Mouse (Mus musculus): ENCODE measurements at regions not wholly inside any gene's neighbourhood (a gene's known extent, or its start where the extent isn't known, plus 50 kb on each side); places are given as distances from the start of the nearest gene placed in this dataset.

- no peak for ATAC-seq (replicated peaks; ENCODE audit: extremely low read depth, insufficient read depth, low FRiP score)
- Histone ChIP-seq H3K4me2 (ENCODE audit: low read depth, low read length) (no peak overlapping the region), H3K4me1 (ENCODE audit: control insufficient read depth, insufficient read depth, low read length) (peaks cover 34% of the 10 kb centered on the region), H3K27me3 (ENCODE audit: control insufficient read depth, insufficient read depth, low read length) (no peaks in the 10 kb centered on the region), H3K9ac (ENCODE audit: low read length) (no peak overlapping the region), H3K36me3 (ENCODE audit: control insufficient read depth, insufficient read depth) (no peaks in the 10 kb centered on the region), H3K27ac (ENCODE audit: low read length) (peak overlapping the region; percentile 95), H3K4me3 (ENCODE audit: low read length) (no peak overlapping the region), H3K9me3 (replicated peaks; ENCODE audit: control insufficient read depth, low read length) (no peaks in the 10 kb centered on the region)
- 68% methylated on average over 5 of the region's 5 CpGs for WGBS
These were observed 119.2 kb upstream of the Hes1 start for GRCm38 (mm10) chr16:29944966-29945365.

DNA sequence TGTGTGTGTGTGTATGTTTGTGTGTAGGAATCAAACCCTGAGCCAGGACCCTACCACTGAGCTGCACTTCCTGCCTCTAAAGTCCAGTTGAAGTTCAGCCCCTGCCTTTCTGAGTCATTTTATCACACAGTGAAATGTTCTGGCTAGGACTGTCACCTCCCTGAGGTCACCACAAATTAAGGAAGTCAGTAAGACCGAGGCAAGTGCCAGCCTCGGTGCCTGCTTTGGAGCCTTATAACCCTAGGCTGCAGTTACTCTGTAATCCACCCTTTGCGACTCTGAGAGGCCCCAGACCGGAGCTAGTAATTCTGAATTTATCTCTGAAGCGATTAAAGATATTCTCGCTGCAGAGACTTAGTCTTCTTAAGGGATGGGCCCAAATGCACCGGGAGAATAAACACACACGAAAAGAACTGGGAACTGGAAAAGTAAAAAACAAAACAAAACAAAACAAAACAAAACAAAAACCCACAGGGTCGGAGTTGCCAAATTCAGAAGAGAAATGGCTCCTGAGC lies 118.8 kb upstream of the Hes1 start:
- no peaks in the 10 kb centered on the region for H3K9me3 ChIP-seq (replicated peaks; ENCODE audit: control insufficient read depth, low read length)
- H3K9ac ChIP-seq (ENCODE audit: low read length), result peak overlapping the region; percentile 78
- H3K27me3 ChIP-seq (ENCODE audit: control insufficient read depth, insufficient read depth, low read length), result no peaks in the 10 kb centered on the region
- peaks cover 30% of the 10 kb centered on the region for H3K4me1 ChIP-seq (ENCODE audit: control insufficient read depth, insufficient read depth, low read length)
- H3K4me2 ChIP-seq (ENCODE audit: low read depth, low read length), result peak overlapping the region; percentile 78
- H3K36me3 ChIP-seq (ENCODE audit: control insufficient read depth, insufficient read depth), result no peaks in the 10 kb centered on the region
- ATAC-seq (replicated peaks; ENCODE audit: extremely low read depth, insufficient read depth, low FRiP score), result no peak
- 4% methylated on average over 9 of the region's 9 CpGs for WGBS
- peak overlapping the region; percentile 95 for H3K27ac ChIP-seq (ENCODE audit: low read length)
- H3K4me3 ChIP-seq (ENCODE audit: low read length), result peak overlapping the region; percentile 52

- Histone ChIP-seq H3K4me3 (ENCODE audit: low read length) (peak overlapping the region; percentile 52), H3K9me3 (replicated peaks; ENCODE audit: control insufficient read depth, low read length) (no peaks in the 10 kb centered on the region), H3K27me3 (ENCODE audit: control insufficient read depth, insufficient read depth, low read length) (no peaks in the 10 kb centered on the region), H3K36me3 (ENCODE audit: control insufficient read depth, insufficient read depth) (no peaks in the 10 kb centered on the region), H3K9ac (ENCODE audit: low read length) (peak overlapping the region; percentile 78), H3K4me1 (ENCODE audit: control insufficient read depth, insufficient read depth, low read length) (peaks cover 29% of the 10 kb centered on the region), H3K27ac (ENCODE audit: low read length) (peak overlapping the region; percentile 95), H3K4me2 (ENCODE audit: low read depth, low read length) (peak overlapping the region; percentile 78)
- 2% methylated on average over 39 of the region's 39 CpGs for WGBS
- ATAC-seq (replicated peaks; ENCODE audit: extremely low read depth, insufficient read depth, low FRiP score), result peak; percentile 90
These were observed 118.1 kb upstream of the Hes1 start for GRCm38 (mm10) chr16:29945891-29946598.

DNA sequence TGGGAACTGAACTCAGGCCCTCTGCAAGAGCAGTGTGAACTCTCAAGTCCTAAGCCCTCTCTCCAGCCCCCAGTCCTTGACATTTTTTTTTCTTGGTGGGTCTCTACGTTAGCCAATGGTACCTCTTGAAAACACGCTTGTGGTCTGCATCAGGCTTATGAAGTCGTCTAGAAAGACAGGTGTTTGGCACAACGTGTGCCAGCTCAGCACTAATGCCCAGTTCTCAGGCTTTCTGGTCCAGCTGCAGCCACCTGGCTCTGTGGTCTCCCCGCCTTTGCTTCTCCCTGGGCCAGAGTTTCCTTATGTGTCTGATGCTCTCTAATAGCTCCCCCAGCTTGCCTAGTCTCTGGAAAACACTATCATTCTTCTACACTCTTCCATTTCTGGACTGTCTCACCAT lies 117.2 kb upstream of the Hes1 start:
- H3K27me3 ChIP-seq (ENCODE audit: control insufficient read depth, insufficient read depth, low read length), result no peaks in the 10 kb centered on the region
- no peak for ATAC-seq (replicated peaks; ENCODE audit: extremely low read depth, insufficient read depth, low FRiP score)
- WGBS, result 69% methylated on average over 5 of the region's 5 CpGs
- no peak overlapping the region for H3K4me2 ChIP-seq (ENCODE audit: low read depth, low read length)
- H3K4me1 ChIP-seq (ENCODE audit: control insufficient read depth, insufficient read depth, low read length), result peaks cover 29% of the 10 kb centered on the region
- no peaks in the 10 kb centered on the region for H3K36me3 ChIP-seq (ENCODE audit: control insufficient read depth, insufficient read depth)
- no peak overlapping the region for H3K4me3 ChIP-seq (ENCODE audit: low read length)
- no peaks in the 10 kb centered on the region for H3K9me3 ChIP-seq (replicated peaks; ENCODE audit: control insufficient read depth, low read length)
- no peak overlapping the region for H3K9ac ChIP-seq (ENCODE audit: low read length)
- H3K27ac ChIP-seq (ENCODE audit: low read length), result 0 out of 2 replicates have a peak overlapping the region, but pooled peaks have one; percentile 8

DNA sequence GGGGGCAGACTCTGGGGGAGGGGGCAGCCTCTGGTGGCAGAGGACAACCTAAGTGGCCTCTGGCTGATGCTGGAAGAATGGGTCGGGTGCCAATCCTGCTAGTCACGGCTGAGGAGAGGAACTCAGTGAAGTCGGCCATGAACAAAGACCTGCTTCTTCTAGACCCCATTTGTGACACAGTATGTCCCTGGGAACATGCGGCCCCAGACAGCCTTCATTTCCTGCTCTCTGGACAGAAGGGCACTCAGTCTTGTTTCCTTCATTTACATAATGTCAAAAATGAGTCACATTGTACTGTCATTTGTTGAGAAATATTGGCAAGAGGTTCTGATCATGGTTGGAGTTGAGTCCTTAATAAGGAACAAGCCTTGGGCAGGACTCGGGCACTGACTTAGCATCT lies 116.5 kb upstream of the Hes1 start:
- no peaks in the 10 kb centered on the region for H3K27me3 ChIP-seq (ENCODE audit: control insufficient read depth, insufficient read depth, low read length)
- no peak overlapping the region for H3K4me2 ChIP-seq (ENCODE audit: low read depth, low read length)
- no peak overlapping the region for H3K9ac ChIP-seq (ENCODE audit: low read length)
- ATAC-seq (replicated peaks; ENCODE audit: extremely low read depth, insufficient read depth, low FRiP score), result no peak
- H3K4me1 ChIP-seq (ENCODE audit: control insufficient read depth, insufficient read depth, low read length), result peaks cover 29% of the 10 kb centered on the region
- WGBS, result 82% methylated on average over 5 of the region's 5 CpGs
- no peak overlapping the region for H3K4me3 ChIP-seq (ENCODE audit: low read length)
- H3K9me3 ChIP-seq (replicated peaks; ENCODE audit: control insufficient read depth, low read length), result no peaks in the 10 kb centered on the region
- no peaks in the 10 kb centered on the region for H3K36me3 ChIP-seq (ENCODE audit: control insufficient read depth, insufficient read depth)
- no peak overlapping the region for H3K27ac ChIP-seq (ENCODE audit: low read length)

DNA sequence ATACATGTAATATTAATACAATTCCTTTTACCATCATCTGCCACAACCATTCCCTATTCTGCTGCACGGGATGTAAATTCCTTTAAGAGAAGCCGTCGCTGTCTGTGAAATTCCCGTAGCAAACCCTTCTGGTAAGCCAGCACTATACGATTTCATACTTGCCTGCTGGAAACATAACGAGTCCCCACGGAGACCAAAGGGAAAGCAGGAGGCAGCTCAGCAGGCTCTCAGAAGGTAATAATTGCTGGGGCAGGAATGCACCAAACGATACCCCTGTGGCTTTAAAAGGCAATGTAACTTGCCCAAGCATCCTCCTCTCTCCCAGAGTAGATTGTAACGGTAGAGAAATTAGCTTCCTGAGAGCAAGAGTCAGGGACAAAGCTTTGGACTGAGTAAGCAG lies 114.0 kb upstream of the Hes1 start:
- H3K9me3 ChIP-seq (replicated peaks; ENCODE audit: control insufficient read depth, low read length), result no peaks in the 10 kb centered on the region
- H3K4me1 ChIP-seq (ENCODE audit: control insufficient read depth, insufficient read depth, low read length), result peaks cover 19% of the 10 kb centered on the region
- no peak overlapping the region for H3K27ac ChIP-seq (ENCODE audit: low read length)
- no peak overlapping the region for H3K4me2 ChIP-seq (ENCODE audit: low read depth, low read length)
- WGBS, result 38% methylated on average over 9 of the region's 9 CpGs
- no peaks in the 10 kb centered on the region for H3K27me3 ChIP-seq (ENCODE audit: control insufficient read depth, insufficient read depth, low read length)
- H3K36me3 ChIP-seq (ENCODE audit: control insufficient read depth, insufficient read depth), result no peaks in the 10 kb centered on the region
- no peak overlapping the region for H3K9ac ChIP-seq (ENCODE audit: low read length)
- H3K4me3 ChIP-seq (ENCODE audit: low read length), result no peak overlapping the region
- no peak for ATAC-seq (replicated peaks; ENCODE audit: extremely low read depth, insufficient read depth, low FRiP score)

- Histone ChIP-seq H3K4me2 (ENCODE audit: low read depth, low read length) (no peak overlapping the region), H3K4me1 (ENCODE audit: control insufficient read depth, insufficient read depth, low read length) (peaks cover 15% of the 10 kb centered on the region), H3K9me3 (replicated peaks; ENCODE audit: control insufficient read depth, low read length) (no peaks in the 10 kb centered on the region), H3K27ac (ENCODE audit: low read length) (no peak overlapping the region), H3K27me3 (ENCODE audit: control insufficient read depth, insufficient read depth, low read length) (no peaks in the 10 kb centered on the region), H3K36me3 (ENCODE audit: control insufficient read depth, insufficient read depth) (no peaks in the 10 kb centered on the region), H3K9ac (ENCODE audit: low read length) (no peak overlapping the region), H3K4me3 (ENCODE audit: low read length) (no peak overlapping the region)
- WGBS, result 92% methylated on average over 4 of the region's 4 CpGs
- ATAC-seq (replicated peaks; ENCODE audit: extremely low read depth, insufficient read depth, low FRiP score), result no peak
These were observed 113.4 kb upstream of the Hes1 start for GRCm38 (mm10) chr16:29950791-29951190.

- H3K4me2 ChIP-seq (ENCODE audit: low read depth, low read length), result no peak overlapping the region
- H3K36me3 ChIP-seq (ENCODE audit: control insufficient read depth, insufficient read depth), result no peaks in the 10 kb centered on the region
- no peaks in the 10 kb centered on the region for H3K4me1 ChIP-seq (ENCODE audit: control insufficient read depth, insufficient read depth, low read length)
- H3K9me3 ChIP-seq (replicated peaks; ENCODE audit: control insufficient read depth, low read length), result no peaks in the 10 kb centered on the region
- no peak for ATAC-seq (replicated peaks; ENCODE audit: extremely low read depth, insufficient read depth, low FRiP score)
- 61% methylated on average over 10 of the region's 10 CpGs for WGBS
- no peak overlapping the region for H3K9ac ChIP-seq (ENCODE audit: low read length)
- H3K27ac ChIP-seq (ENCODE audit: low read length), result no peak overlapping the region
- no peaks in the 10 kb centered on the region for H3K27me3 ChIP-seq (ENCODE audit: control insufficient read depth, insufficient read depth, low read length)
- no peak overlapping the region for H3K4me3 ChIP-seq (ENCODE audit: low read length)
These were observed 109.5 kb upstream of the Hes1 start for GRCm38 (mm10) chr16:29954700-29955099.

DNA sequence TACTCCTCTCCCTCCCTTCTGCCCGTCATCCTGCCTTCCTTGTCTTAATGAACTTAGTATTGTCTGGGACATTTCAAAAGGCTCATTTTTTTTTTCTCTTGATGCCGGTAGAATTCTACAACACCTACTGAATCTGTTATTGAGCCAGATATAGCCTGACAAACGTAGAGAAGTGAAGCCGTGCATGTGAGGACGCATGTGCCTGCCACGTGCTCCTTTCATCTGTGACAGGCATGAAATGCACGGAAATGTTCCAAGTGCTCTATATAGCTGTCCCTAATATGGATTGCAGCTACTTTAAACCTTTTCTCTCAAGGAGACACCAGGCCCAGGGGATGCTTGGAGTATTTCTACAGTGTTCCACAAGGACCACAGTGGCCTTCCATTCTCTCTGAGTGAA lies 107.3 kb upstream of the Hes1 start:
- H3K27me3 ChIP-seq (ENCODE audit: control insufficient read depth, insufficient read depth, low read length), result no peaks in the 10 kb centered on the region
- H3K4me1 ChIP-seq (ENCODE audit: control insufficient read depth, insufficient read depth, low read length), result peaks cover 9% of the 10 kb centered on the region
- no peak overlapping the region for H3K9ac ChIP-seq (ENCODE audit: low read length)
- H3K4me2 ChIP-seq (ENCODE audit: low read depth, low read length), result no peak overlapping the region
- H3K36me3 ChIP-seq (ENCODE audit: control insufficient read depth, insufficient read depth), result no peaks in the 10 kb centered on the region
- no peak overlapping the region for H3K4me3 ChIP-seq (ENCODE audit: low read length)
- ATAC-seq (replicated peaks; ENCODE audit: extremely low read depth, insufficient read depth, low FRiP score), result no peak
- no peaks in the 10 kb centered on the region for H3K9me3 ChIP-seq (replicated peaks; ENCODE audit: control insufficient read depth, low read length)
- H3K27ac ChIP-seq (ENCODE audit: low read length), result no peak overlapping the region
- 45% methylated on average over 7 of the region's 7 CpGs for WGBS

Data from heart, embryonic 16.5 days (tissue).